Mouse (Mus musculus): ENCODE measurements around the gene Lrp5.

- TF ChIP-seq TBP (IDR thresholded peaks at IDR 0.05; ENCODE audit: low read depth, low read length) (no peak), ZC3H11A (IDR thresholded peaks at IDR 0.05; ENCODE audit: low read depth, low read length) (no peak), CTCF (IDR thresholded peaks at IDR 0.05 in 2 of 3, conservative IDR thresholded peaks at IDR 0.05 in 1 of 3; ENCODE audit: control insufficient read depth in 1 of 3, insufficient read depth in 1 of 3, low read depth in 2 of 3, low read length in 3 of 3, poor library complexity in 1 of 3, severe bottlenecking in 1 of 3) (no peak), EP300 (IDR thresholded peaks at IDR 0.05; ENCODE audit: low read depth in 1 of 2, low read length in 2 of 2) (no peak), POLR2A (IDR thresholded peaks at IDR 0.05; ENCODE audit: control insufficient read depth in 1 of 2, insufficient read depth in 1 of 2, low read depth in 1 of 2, low read length in 2 of 2, poor library complexity in 1 of 2) (no peak), TCF12 (IDR thresholded peaks at IDR 0.05; ENCODE audit: low read depth, low read length) (no peak), UBTF (IDR thresholded peaks at IDR 0.05; ENCODE audit: borderline replicate concordance, insufficient read depth, low read depth, low read length) (no peak), KAT2A (conservative IDR thresholded peaks at IDR 0.05; ENCODE audit: low read depth, low read length) (no peak), CHD2 (IDR thresholded peaks at IDR 0.05; ENCODE audit: low read length) (no peak), MYC (IDR thresholded peaks at IDR 0.05; ENCODE audit: low read depth, low read length) (no peak), POLR2AphosphoS5 (IDR thresholded peaks at IDR 0.05; ENCODE audit: borderline replicate concordance, low read depth, low read length) (no peak), USF2 (IDR thresholded peaks at IDR 0.05; ENCODE audit: borderline replicate concordance in 1 of 2, insufficient read depth in 1 of 2, low read depth in 1 of 2, low read length in 2 of 2) (no peak), HCFC1 (IDR thresholded peaks at IDR 0.05; ENCODE audit: low read depth, low read length) (no peak), MAX (IDR thresholded peaks at IDR 0.05; ENCODE audit: low read length) (no peak)
Observed at GRCm38 (mm10) chr19:3542591-3542990, 143.8 kb downstream of the Lrp5 start.

Measured in MEL (cell line).